Mouse (Mus musculus): ENCODE measurements around the gene Obp2b.

DNA sequence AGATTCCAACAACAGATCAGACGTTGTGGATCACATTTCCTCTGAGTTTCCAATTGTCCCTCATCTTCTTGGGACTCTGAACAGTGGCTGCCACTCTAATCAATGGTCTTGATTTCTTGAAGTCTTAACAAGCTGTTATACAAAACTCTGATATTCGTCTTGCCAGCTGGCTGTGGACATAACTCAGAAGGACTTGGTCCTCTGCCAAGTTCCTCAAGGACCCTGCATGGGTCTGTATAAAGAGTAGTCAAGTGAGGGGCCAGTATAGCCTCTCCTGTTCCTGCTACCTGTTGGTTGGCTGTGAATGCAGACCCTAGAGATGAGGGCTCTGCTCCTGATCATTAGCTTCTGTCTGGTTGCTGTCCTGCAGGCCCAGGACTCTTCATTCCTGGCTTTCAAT is 28.5 kb downstream of the Obp2b start, which contains the start of gene Lcn3:
- TF ChIP-seq CTCF (IDR thresholded peaks at IDR 0.05; ENCODE audit: borderline replicate concordance, control insufficient read depth, extremely low read depth, insufficient read depth, low read length, poor library complexity) (no peak), POLR2A (IDR thresholded peaks at IDR 0.05; ENCODE audit: control insufficient read depth, extremely low read depth, insufficient read depth, low read length, poor library complexity) (no peak)

Data from thymus, adult 2 months (tissue).